Mouse (Mus musculus) heart, adult 2 months (tissue): ENCODE measurements at regions not wholly inside any gene's neighbourhood (a gene's known extent, or its start where the extent isn't known, plus 50 kb on each side); places are given as distances from the start of the nearest gene placed in this dataset.

Experiments used
- DNase-seq, 2 experiments: peaks; one replicate each; pipeline ENCODE4 v3.0.0; 2021
- H3K27ac ChIP-seq: fragments of 200-600 bp; 2 replicates; pipeline ENCODE4 v1.8.1; 2022
- H3K27me3 ChIP-seq: fragments of 200-500 bp; 2 replicates; pipeline ENCODE4 v1.6.1; 2012; ENCODE audit warnings: mild to moderate bottlenecking, low read length, inconsistent platforms, mixed read lengths; ENCODE audit not compliant: control insufficient read depth, insufficient read depth
- H3K36me3 ChIP-seq: fragments of 200-500 bp; 2 replicates; pipeline ENCODE4 v1.6.1; 2012; ENCODE audit warnings: low read length, inconsistent platforms; ENCODE audit not compliant: control insufficient read depth, insufficient read depth
- H3K4me1 ChIP-seq: fragments of 200-500 bp; 2 replicates; pipeline ENCODE4 v1.6.1; 2011; ENCODE audit warnings: low read length; ENCODE audit not compliant: control insufficient read depth, insufficient read depth
- H3K4me3 ChIP-seq: fragments of 200-600 bp; 2 replicates; pipeline ENCODE4 v1.8.1; 2022
- H3K79me2 ChIP-seq: fragments of 200-500 bp; replicated peaks from 2 replicates; pipeline ENCODE4 v1.6.1; 2012; ENCODE audit warnings: mild to moderate bottlenecking, inconsistent platforms, low read length, moderate library complexity, mixed read lengths; ENCODE audit not compliant: control insufficient read depth, insufficient read depth
- H3K9ac ChIP-seq: fragments of 200-500 bp; 2 replicates; pipeline ENCODE4 v1.6.1; 2012; ENCODE audit warnings: low read depth, mild to moderate bottlenecking, control low read depth, inconsistent platforms, low read length, mixed read lengths
- CTCF ChIP-seq: fragments of 200-600 bp; IDR thresholded peaks from 2 replicates; pipeline ENCODE4 v1.8.1; 2022; ENCODE audit warnings: antibody characterized with exemption, mild to moderate bottlenecking, moderate library complexity
- EP300 ChIP-seq: fragments of 200-500 bp; IDR thresholded peaks from 2 replicates; pipeline ENCODE4 v1.6.1; 2011; ENCODE audit warnings: low read depth, low read length, control low read depth; ENCODE audit not compliant: insufficient read depth
- POLR2A ChIP-seq: fragments of 200-500 bp; IDR thresholded peaks from 2 replicates; pipeline ENCODE4 v1.6.1; 2011; ENCODE audit warnings: mild to moderate bottlenecking, low read depth, low read length, control low read depth; ENCODE audit not compliant: insufficient read depth
- WGBS: fragments of 180-500 bp; shearing (Covaris S2); methylation state at CpG from one replicate; pipeline ENCODE4 v1.1.7; 2018; 5-methylcytosine and 5-hydroxymethylcytosine counted together
- intact Hi-C: fragments of 180-260 bp; cut with DNase I; formaldehyde crosslinking; loops from one replicate; pipeline ENCODE4 v1.15.1; 2025

GRCm38 (mm10) chr9:112992937-112993336 is 715.1 kb downstream of the Pdcd6ip start:
- TF ChIP-seq EP300 (no peak), POLR2A (no peak), CTCF (no peak)
- Histone ChIP-seq H3K27me3 (no peaks in the 10 kb centered on the region), H3K79me2 (no peaks in the 10 kb centered on the region), H3K4me1 (no peaks in the 10 kb centered on the region), H3K9ac (no peak overlapping the region), H3K4me3 (no peak overlapping the region), H3K27ac (no peak overlapping the region), H3K36me3 (no peaks in the 10 kb centered on the region)
- WGBS: 19% methylated on average over 3 of the region's 3 CpGs
- no peak for DNase-seq
- intact Hi-C loops: no loop called here

- no peak overlapping the region for H3K9ac ChIP-seq
- 68% methylated on average over 6 of the region's 6 CpGs for WGBS
- H3K27me3 ChIP-seq: no peaks in the 10 kb centered on the region
- DNase-seq: no peak
- H3K79me2 ChIP-seq: no peaks in the 10 kb centered on the region
- intact Hi-C loops: no loop called here
- no peak overlapping the region for H3K27ac ChIP-seq
- H3K36me3 ChIP-seq: no peaks in the 10 kb centered on the region
- TF ChIP-seq CTCF (no peak), POLR2A (no peak), EP300 (no peak)
- no peak overlapping the region for H3K4me3 ChIP-seq
- no peaks in the 10 kb centered on the region for H3K4me1 ChIP-seq
These were observed 724.7 kb downstream of the Pdcd6ip start for GRCm38 (mm10) chr9:112983353-112983752.

GRCm38 (mm10) chr9:112951567-112951966 is 715.8 kb upstream of the Arpp21 start:
- no peaks in the 10 kb centered on the region for H3K79me2 ChIP-seq
- no peak overlapping the region for H3K27ac ChIP-seq
- no peak overlapping the region for H3K9ac ChIP-seq
- H3K4me3 ChIP-seq: no peak overlapping the region
- no peaks in the 10 kb centered on the region for H3K4me1 ChIP-seq
- intact Hi-C loops: no loop called here
- WGBS: 69% methylated on average over 1 of the region's 1 CpGs
- no peak for DNase-seq
- H3K27me3 ChIP-seq: no peaks in the 10 kb centered on the region
- TF ChIP-seq CTCF: no peak
- no peak for TF ChIP-seq EP300
- no peak for TF ChIP-seq POLR2A
- no peaks in the 10 kb centered on the region for H3K36me3 ChIP-seq

- no peaks in the 10 kb centered on the region for H3K36me3 ChIP-seq
- no peak overlapping the region for H3K27ac ChIP-seq
- no peaks in the 10 kb centered on the region for H3K79me2 ChIP-seq
- H3K9ac ChIP-seq: no peak overlapping the region
- intact Hi-C loops: no loop called here
- no peaks in the 10 kb centered on the region for H3K4me1 ChIP-seq
- no peak overlapping the region for H3K4me3 ChIP-seq
- H3K27me3 ChIP-seq: no peaks in the 10 kb centered on the region
- TF ChIP-seq EP300: no peak
- no peak for TF ChIP-seq CTCF
- no peak for TF ChIP-seq POLR2A
- DNase-seq: no peak
- 35% methylated on average over 2 of the region's 2 CpGs for WGBS
These were observed 714.3 kb upstream of the Arpp21 start for GRCm38 (mm10) chr9:112950056-112950455.

GRCm38 (mm10) chr9:112938781-112939180 is 703.0 kb upstream of the Arpp21 start:
- TF ChIP-seq EP300 (no peak), CTCF (no peak), POLR2A (no peak)
- Histone ChIP-seq H3K9ac (no peak overlapping the region), H3K36me3 (no peaks in the 10 kb centered on the region), H3K27ac (no peak overlapping the region), H3K4me1 (no peaks in the 10 kb centered on the region), H3K4me3 (no peak overlapping the region), H3K27me3 (no peaks in the 10 kb centered on the region), H3K79me2 (no peaks in the 10 kb centered on the region)
- DNase-seq: no peak
- intact Hi-C loops: no loop called here

- no peak for TF ChIP-seq POLR2A
- TF ChIP-seq EP300: no peak
- no peak for TF ChIP-seq CTCF
- intact Hi-C loops: no loop called here
- Histone ChIP-seq H3K4me1 (no peaks in the 10 kb centered on the region), H3K79me2 (no peaks in the 10 kb centered on the region), H3K9ac (no peak overlapping the region), H3K36me3 (no peaks in the 10 kb centered on the region), H3K27ac (no peak overlapping the region), H3K27me3 (no peaks in the 10 kb centered on the region), H3K4me3 (no peak overlapping the region)
- no peak for DNase-seq
- 64% methylated on average over 6 of the region's 6 CpGs for WGBS
These were observed 673.8 kb upstream of the Arpp21 start for GRCm38 (mm10) chr9:112909311-112910101.
